Mouse (Mus musculus): ENCODE results near the gene Tmco1.

DNA sequence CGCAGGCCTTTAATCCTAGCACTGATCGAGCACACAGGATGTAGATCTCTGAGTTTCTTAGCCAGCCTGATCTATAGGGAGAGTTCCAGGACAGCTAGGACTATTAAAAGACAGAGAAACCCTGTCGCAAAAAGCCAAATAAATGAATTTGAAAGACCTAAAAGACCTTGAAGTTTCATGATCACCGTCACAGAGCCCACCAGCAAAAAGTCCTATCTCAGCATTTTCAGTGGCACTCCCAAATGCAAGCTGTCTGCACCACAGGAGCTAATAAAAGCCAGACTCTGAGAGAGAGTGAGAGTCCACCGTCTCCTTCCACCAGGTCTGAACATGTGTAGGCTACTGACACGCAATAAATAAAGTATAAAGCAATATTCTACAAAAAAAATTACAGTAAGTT lies 29.8 kb upstream of the Tmco1 start:
- TF ChIP-seq CTCF (IDR thresholded peaks at IDR 0.05 in 2 of 3, conservative IDR thresholded peaks at IDR 0.05 in 1 of 3; ENCODE audit: control insufficient read depth in 1 of 3, insufficient read depth in 1 of 3, low read depth in 2 of 3, low read length in 3 of 3, poor library complexity in 1 of 3, severe bottlenecking in 1 of 3) (no peak), ZMIZ1 (IDR thresholded peaks at IDR 0.05; ENCODE audit: low read depth, low read length) (no peak), ZNF384 (IDR thresholded peaks at IDR 0.05; ENCODE audit: low read depth, low read length) (no peak), MAX (IDR thresholded peaks at IDR 0.05; ENCODE audit: low read length) (no peak), MYB (IDR thresholded peaks at IDR 0.05; ENCODE audit: low read depth, low read length) (no peak), POLR2A (IDR thresholded peaks at IDR 0.05; ENCODE audit: control insufficient read depth in 1 of 2, insufficient read depth in 1 of 2, low read depth in 1 of 2, low read length in 2 of 2, poor library complexity in 1 of 2) (no peak), TBP (IDR thresholded peaks at IDR 0.05; ENCODE audit: low read depth, low read length) (no peak), E2F4 (IDR thresholded peaks at IDR 0.05; ENCODE audit: borderline replicate concordance, low read depth, low read length) (no peak), ZC3H11A (IDR thresholded peaks at IDR 0.05; ENCODE audit: low read depth, low read length) (no peak)
